Mouse (Mus musculus) embryonic fibroblast, embryonic 13.5 days (primary cell): ENCODE measurements around the gene Zfp541.

Source experiments
- CTCF ChIP-seq: IDR thresholded peaks from 2 replicates; pipeline ENCODE4 v1.5.1; 2011; ENCODE audit warnings: mild to moderate bottlenecking, control low read depth, low read length, moderate library complexity, borderline replicate concordance; ENCODE audit not compliant: insufficient read depth
- POLR2A ChIP-seq: IDR thresholded peaks from 2 replicates; pipeline ENCODE4 v1.6.1; 2011; ENCODE audit warnings: low read depth, mild to moderate bottlenecking, control low read depth, low read length, moderate library complexity

DNA sequence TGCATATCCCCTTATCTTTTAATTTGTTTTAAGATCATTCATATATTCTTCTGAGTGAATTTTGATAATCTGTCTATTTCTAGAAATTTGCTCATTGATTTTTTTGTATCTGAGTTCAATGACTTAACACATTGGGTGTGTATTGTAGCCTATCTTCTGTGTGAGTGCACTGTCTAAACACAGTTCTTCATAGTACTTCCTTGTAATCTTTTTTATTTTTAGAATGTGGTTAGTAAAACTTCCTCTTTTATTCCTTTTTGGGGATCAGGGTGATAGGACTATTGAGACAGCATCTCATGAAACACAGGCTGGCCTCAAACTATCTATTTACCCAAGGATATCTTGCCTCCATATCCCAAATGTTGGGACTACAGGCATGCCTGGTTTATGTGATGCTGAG, 9.2 kb downstream of the Zfp541 start:
- no peak for TF ChIP-seq CTCF
- no peak for TF ChIP-seq POLR2A
